Mouse (Mus musculus): ENCODE measurements around the gene Sox15. TPM values are rescaled to one million over a fixed set of nuclear protein-coding genes. Genes with fewer than 3 reads are reported as not detected.
A peak's percentile ranks its signal among the peaks of the same experiment; 100 is the strongest.

Sox15 gene
- total and polyA plus RNA-seq, 3 experiments: 0.17 to 0.54 TPM; not detected in 1

DNA sequence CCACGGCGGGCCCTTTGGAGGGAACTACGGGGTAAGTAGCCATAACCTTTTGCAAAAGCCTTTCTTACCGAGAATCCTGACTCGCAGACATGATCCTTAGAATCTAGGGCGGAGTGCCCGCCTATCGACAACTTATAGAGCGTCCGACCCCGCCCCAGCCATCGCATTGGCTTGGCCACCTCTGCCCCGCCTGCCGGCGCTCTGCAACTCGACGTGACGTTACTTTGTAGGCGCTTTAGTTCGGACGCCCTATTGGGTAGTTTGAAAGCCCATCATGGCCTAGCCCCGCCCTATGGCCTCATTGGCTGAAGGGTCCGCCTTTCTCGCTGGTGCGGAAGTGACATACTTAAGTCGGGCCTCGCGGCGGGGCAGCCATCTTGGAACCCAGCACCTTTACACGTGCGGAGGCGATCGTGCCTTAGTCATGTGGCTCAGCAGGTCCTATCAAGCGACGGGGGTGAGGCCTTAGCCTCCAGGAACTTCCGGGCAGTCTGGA, 17.1 kb downstream of the Sox15 start, which contains the start of gene Eif4a1 (continued):
- TF ChIP-seq ZC3H11A (IDR thresholded peaks at IDR 0.05; ENCODE audit: low read depth, low read length): no peak
- TF ChIP-seq MAZ (IDR thresholded peaks at IDR 0.05; ENCODE audit: low read depth, low read length): no peak
- TF ChIP-seq NELFE (IDR thresholded peaks at IDR 0.05; ENCODE audit: low read depth, low read length): peak; percentile 100
- peak; percentile 100 for TF ChIP-seq BHLHE40 (IDR thresholded peaks at IDR 0.05; ENCODE audit: low read depth, low read length)
- TF ChIP-seq KAT2A (IDR thresholded peaks at IDR 0.05; ENCODE audit: insufficient replicate concordance, low read length): peak; percentile 73; the same call in 1 of the 2 replicates
- peak; percentile 72 for TF ChIP-seq NRF1 (IDR thresholded peaks at IDR 0.05; ENCODE audit: low read depth, low read length)
- TF ChIP-seq POLR2AphosphoS2 (IDR thresholded peaks at IDR 0.05; ENCODE audit: low read depth, low read length): peak; percentile 100
- peak; percentile 91 for TF ChIP-seq USF2 (conservative IDR thresholded peaks at IDR 0.05; ENCODE audit: low read depth, low read length)
- peak; percentile 90 for TF ChIP-seq TCF12 (IDR thresholded peaks at IDR 0.05; ENCODE audit: low read depth, low read length)
- peak; percentile 100 for TF ChIP-seq POLR2A (IDR thresholded peaks at IDR 0.05; ENCODE audit: low read depth, low read length)
- peak; percentile 100 for TF ChIP-seq MAX (IDR thresholded peaks at IDR 0.05; ENCODE audit: low read length)
- no peak for TF ChIP-seq EP300 (IDR thresholded peaks at IDR 0.05; ENCODE audit: low read length)
- TF ChIP-seq JUN (IDR thresholded peaks at IDR 0.05; ENCODE audit: insufficient read depth, low read depth, low read length): no peak
- TF ChIP-seq RAD21 (IDR thresholded peaks at IDR 0.05; ENCODE audit: low read depth, low read length): no peak
- no peak for TF ChIP-seq MEF2A (IDR thresholded peaks at IDR 0.05; ENCODE audit: borderline replicate concordance, low read depth, low read length)
- peak; percentile 87 for TF ChIP-seq HCFC1 (IDR thresholded peaks at IDR 0.05; ENCODE audit: low read depth, low read length)
- peak; percentile 100 for TF ChIP-seq MYC (IDR thresholded peaks at IDR 0.05; ENCODE audit: low read depth, low read length)

DNA sequence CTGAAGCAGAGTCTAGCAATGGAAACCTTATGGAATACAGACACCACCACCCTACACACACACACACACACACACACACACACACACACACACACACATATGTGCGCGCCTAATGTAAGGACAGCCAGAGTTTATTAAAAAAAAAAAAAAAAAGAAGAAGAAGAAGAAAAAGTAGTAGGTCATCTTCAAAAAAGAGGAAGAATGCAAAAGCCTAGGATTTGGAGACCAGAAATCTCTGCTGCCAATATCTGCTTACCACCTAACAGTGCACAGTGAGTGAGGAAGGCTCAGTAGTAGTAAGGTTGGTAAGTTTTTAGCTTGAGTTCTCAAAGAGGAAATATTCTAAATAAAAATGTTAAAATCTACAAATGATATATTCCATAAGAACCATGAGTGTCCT, 24.0 kb downstream of the Sox15 start:
- Histone ChIP-seq H3K4me2 (ENCODE audit: insufficient read depth, low read depth, poor library complexity, severe bottlenecking) (no peak overlapping the region; the same call in 1 of the 2 replicates), H3K79me2 (replicated peaks; ENCODE audit: control insufficient read depth, extremely low read depth, insufficient read depth, poor library complexity, severe bottlenecking) (peaks cover 43% of the 10 kb centered on the region), H3K27ac (ENCODE audit: insufficient read depth, low read depth) (no peak overlapping the region), H3K27me3 (replicated peaks) (no peaks in the 10 kb centered on the region), H3K4me1 (ENCODE audit: control insufficient read depth in 1 of 2, insufficient read depth in 2 of 2) (peaks cover 0 to 55% of the 10 kb centered on the region in 2 experiments; a peak in 2 of 4 replicates), H3K9ac (ENCODE audit: insufficient read depth, low read depth) (no peak overlapping the region), H3K36me3 (replicated peaks in 1 of 2; ENCODE audit: control insufficient read depth in 1 of 2, insufficient read depth in 1 of 2, low read length in 1 of 2) (peaks cover 47 to 59% of the 10 kb centered on the region in 2 experiments), H3K9me3 (replicated peaks; ENCODE audit: low read length) (no peaks in the 10 kb centered on the region), H3K4me3 (replicated peaks in 1 of 3; ENCODE audit: low read depth in 2 of 3, low read length in 2 of 3, poor library complexity in 1 of 3) (no peak overlapping the region)
- TF ChIP-seq RCOR1 (conservative IDR thresholded peaks at IDR 0.05; ENCODE audit: low read depth, low read length) (no peak), POLR2A (IDR thresholded peaks at IDR 0.05; ENCODE audit: low read depth, low read length) (no peak), ZC3H11A (IDR thresholded peaks at IDR 0.05; ENCODE audit: low read depth, low read length) (no peak), MAX (IDR thresholded peaks at IDR 0.05; ENCODE audit: low read length) (no peak), IRF4 (IDR thresholded peaks at IDR 0.05; ENCODE audit: low read depth, low read length) (no peak), ZNF384 (IDR thresholded peaks at IDR 0.05; ENCODE audit: low read depth, low read length) (no peak; the same call in 1 of the 2 replicates)
- in situ Hi-C loops (cut with MboI; ENCODE audit: low pct_ligation_motif_present, low pct_unique_long_range_greater_than_20kb, low sequenced_read_pairs): no loop called here
- DNase-seq (ENCODE audit: extremely low read depth): no peak
- dilution Hi-C loops (cut with MboI; ENCODE audit: extremely low pct_ligation_motif_present, extremely low pct_unique_long_range_greater_than_20kb, low sequenced_read_pairs): no loop called here
